ENCODE assay signal across 8 mouse cellular contexts in genomic region chr9:45555036-45555826, GRCm38 (mm10).
DNase-seq lines count a peak whose midpoint lies in the region; ATAC-seq lines count a peak whose summit lies in the region.

No protein-coding gene starts in this region.

- ATAC-seq in frontal cortex, adult (ENCODE audit: low TSS enrichment) = peak; percentile 83

- no peak for DNase-seq in frontal cortex, postnatal 14 days (ENCODE audit: low spot score in 2 of 2)
- DNase-seq in ZHBTc4 (ENCODE audit: low read depth, low spot score) = peak; percentile 12
- DNase-seq in heart, adult 8-10 months (ENCODE audit: low spot score) = peak; percentile 17
- DNase-seq in left cerebral cortex, postnatal 4 days = peak; percentile 45
- DNase-seq in retina, embryonic 14.5 days (ENCODE audit: low spot score) = peak; percentile 55
- no peak for DNase-seq in Muller cell, postnatal 12 days (ENCODE audit: inconsistent ontology term)
- DNase-seq in natural killer cell, adult 2 months (ENCODE audit: low spot score in 2 of 2) = no peak

- intact Hi-C loops in left cerebral cortex, postnatal 4 days (cut with DNase I) = no loop called here

Comparison
In these comparisons a context has a peak if more than half of its experiments do, and no peak if none do; other contexts are left out.
1. DNase-seq: peak in ZHBTc4 (single experiment), heart, adult 8-10 months (single experiment), left cerebral cortex, postnatal 4 days (single experiment) and retina, embryonic 14.5 days (single experiment); none in frontal cortex, postnatal 14 days (0 of 2), Muller cell, postnatal 12 days (single experiment) and natural killer cell, adult 2 months (0 of 2).